Mouse (Mus musculus): ENCODE measurements around the gene Ins2. TPM values are rescaled to one million over a fixed set of nuclear protein-coding genes. Genes with fewer than 3 reads are reported as not detected.

Gene Ins2
- total and polyA plus RNA-seq, 3 experiments = not detected

DNA sequence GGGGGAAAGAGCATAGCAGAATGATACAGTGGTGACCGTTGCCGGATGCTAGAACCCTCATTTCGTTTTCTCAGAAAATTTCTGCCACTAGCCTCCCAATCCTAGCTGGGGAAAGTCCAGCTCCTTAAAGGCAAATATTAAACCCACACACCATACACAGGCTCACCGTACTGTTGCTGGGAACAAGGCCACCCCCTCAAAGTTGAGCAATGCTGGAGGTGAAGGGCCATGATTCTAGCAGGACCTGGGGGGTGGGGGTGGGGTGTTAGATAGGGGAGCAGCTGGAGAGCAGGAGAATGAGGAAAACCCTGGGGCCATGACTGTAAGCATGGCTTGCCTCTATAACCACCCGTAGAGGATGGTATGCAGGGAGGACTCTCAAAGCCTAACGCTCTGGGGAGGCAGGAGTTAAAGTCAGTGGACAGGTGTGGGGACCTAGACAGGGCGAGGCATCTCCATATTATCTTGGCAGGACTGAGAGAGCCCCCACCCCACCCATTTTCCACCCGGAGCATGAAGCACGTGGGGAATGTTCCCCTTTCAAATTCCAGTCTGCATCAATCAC is 78.6 kb downstream of the Ins2 start:
- H3K27me3 ChIP-seq (ENCODE audit: control insufficient read depth in 1 of 2, insufficient read depth in 2 of 2, low read length in 2 of 2) = no peaks in the 10 kb centered on the region
- H3K4me3 ChIP-seq (ENCODE audit: control insufficient read depth in 1 of 2, insufficient read depth in 1 of 2, low read depth in 2 of 2, low read length in 2 of 2) = no peak overlapping the region
- H3K9me3 ChIP-seq (replicated peaks; ENCODE audit: insufficient read depth, low read length) = no peaks in the 10 kb centered on the region
- H3K36me3 ChIP-seq (ENCODE audit: control insufficient read depth in 1 of 2, insufficient read depth in 2 of 2, low read length in 2 of 2) = no peaks in the 10 kb centered on the region
- no peak for TF ChIP-seq POLR2A (IDR thresholded peaks at IDR 0.05; ENCODE audit: control insufficient read depth in 1 of 2, insufficient read depth in 1 of 2, low read depth in 1 of 2, low read length in 2 of 2, poor library complexity in 1 of 2)
- no peak for TF ChIP-seq BHLHE40 (IDR thresholded peaks at IDR 0.05; ENCODE audit: borderline replicate concordance, low read depth, low read length)
- TF ChIP-seq GABPA (IDR thresholded peaks at IDR 0.05; ENCODE audit: low read depth, low read length) = no peak
- no peak for TF ChIP-seq SMC3 (IDR thresholded peaks at IDR 0.05; ENCODE audit: low read depth, low read length)
- TF ChIP-seq SIN3A (IDR thresholded peaks at IDR 0.05; ENCODE audit: low read length) = no peak
- no peak for TF ChIP-seq JUND (IDR thresholded peaks at IDR 0.05; ENCODE audit: low read depth, low read length)
- TF ChIP-seq NELFE (IDR thresholded peaks at IDR 0.05; ENCODE audit: low read depth, low read length) = no peak
- H3K27ac ChIP-seq (ENCODE audit: control insufficient read depth, low read depth, low read length) = no peak overlapping the region
- H3K4me1 ChIP-seq (ENCODE audit: control insufficient read depth in 1 of 2, insufficient read depth in 2 of 2, low read length in 2 of 2) = no peaks in the 10 kb centered on the region
- H3K9ac ChIP-seq (ENCODE audit: control insufficient read depth, low read depth, low read length, poor library complexity, severe bottlenecking) = no peak overlapping the region
- H3K79me2 ChIP-seq (ENCODE audit: control insufficient read depth, insufficient read depth, low read length, poor library complexity) = no peaks in the 10 kb centered on the region
- DNase-seq (ENCODE audit: low read depth, low spot score) = no peak

DNA sequence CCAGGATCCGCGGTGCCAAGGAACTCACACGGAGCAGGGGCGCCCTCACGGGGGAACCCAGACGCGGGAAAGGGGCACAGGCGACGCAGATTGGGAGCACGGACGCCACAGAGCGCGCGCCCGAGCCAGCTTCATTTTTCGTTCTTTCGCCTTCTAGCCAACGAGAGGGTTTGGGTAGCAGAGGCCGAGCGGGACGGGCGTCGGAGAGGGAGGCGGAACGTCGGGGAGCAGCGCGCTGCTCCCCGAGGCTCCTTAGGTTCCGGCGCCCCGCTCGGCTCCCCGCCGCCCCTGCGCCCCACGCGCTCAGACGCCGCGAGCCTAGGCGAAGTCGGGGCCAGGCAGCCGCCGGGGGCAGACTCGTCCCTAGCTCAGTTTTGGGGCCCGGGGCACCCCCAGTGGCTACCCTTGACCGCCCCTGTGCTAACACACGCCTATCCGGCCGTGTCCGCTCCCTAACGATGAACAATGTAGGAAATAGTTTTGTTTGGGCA is 79.2 kb downstream of the Ins2 start:
- H3K27ac ChIP-seq (ENCODE audit: control insufficient read depth, low read depth, low read length) = no peak overlapping the region
- no peaks in the 10 kb centered on the region for H3K27me3 ChIP-seq (ENCODE audit: control insufficient read depth in 1 of 2, insufficient read depth in 2 of 2, low read length in 2 of 2)
- no peak overlapping the region for H3K4me3 ChIP-seq (ENCODE audit: control insufficient read depth in 1 of 2, insufficient read depth in 1 of 2, low read depth in 2 of 2, low read length in 2 of 2)

DNA sequence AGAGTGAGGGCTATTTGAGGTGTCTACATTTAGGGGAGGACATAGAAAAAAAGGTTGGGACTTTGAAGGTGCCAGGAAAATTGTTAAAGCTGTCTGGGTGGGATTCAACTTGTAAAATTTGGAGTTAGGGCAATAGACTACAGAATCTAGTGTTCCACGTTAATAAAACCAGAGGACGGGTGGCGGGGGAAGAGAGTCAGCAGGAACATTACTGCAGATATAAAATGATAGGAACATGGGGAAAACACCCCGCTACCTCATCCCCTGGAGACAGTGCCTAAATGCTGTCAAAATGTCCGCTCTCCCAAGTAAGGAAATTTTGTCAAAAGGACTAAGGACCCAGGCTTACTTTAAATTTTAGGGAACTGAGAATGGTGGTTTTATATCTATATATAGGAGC is 80.0 kb downstream of the Ins2 start:
- no peak overlapping the region for H3K9ac ChIP-seq (ENCODE audit: control insufficient read depth, low read depth, low read length, poor library complexity, severe bottlenecking)
- H3K27ac ChIP-seq (ENCODE audit: control insufficient read depth, low read depth, low read length) = no peak overlapping the region
- H3K27me3 ChIP-seq (ENCODE audit: control insufficient read depth in 1 of 2, insufficient read depth in 2 of 2, low read length in 2 of 2) = no peaks in the 10 kb centered on the region
- no peak overlapping the region for H3K4me3 ChIP-seq (ENCODE audit: control insufficient read depth in 1 of 2, insufficient read depth in 1 of 2, low read depth in 2 of 2, low read length in 2 of 2)
- no peak for DNase-seq (ENCODE audit: low read depth, low spot score)
- no peaks in the 10 kb centered on the region for H3K4me1 ChIP-seq (ENCODE audit: control insufficient read depth in 1 of 2, insufficient read depth in 2 of 2, low read length in 2 of 2)
- no peaks in the 10 kb centered on the region for H3K36me3 ChIP-seq (ENCODE audit: control insufficient read depth in 1 of 2, insufficient read depth in 2 of 2, low read length in 2 of 2)
- TF ChIP-seq USF2 (IDR thresholded peaks at IDR 0.05; ENCODE audit: borderline replicate concordance in 1 of 2, insufficient read depth in 1 of 2, low read depth in 1 of 2, low read length in 2 of 2) (no peak), MAZ (IDR thresholded peaks at IDR 0.05; ENCODE audit: low read depth, low read length) (no peak), ZKSCAN1 (IDR thresholded peaks at IDR 0.05; ENCODE audit: low read depth, low read length) (no peak), CHD2 (IDR thresholded peaks at IDR 0.05; ENCODE audit: low read length) (no peak), TCF12 (IDR thresholded peaks at IDR 0.05; ENCODE audit: low read depth, low read length) (no peak), NRF1 (IDR thresholded peaks at IDR 0.05; ENCODE audit: insufficient read depth, low read depth, low read length, poor library complexity, severe bottlenecking) (no peak), TAL1 (IDR thresholded peaks at IDR 0.05; ENCODE audit: low read length) (no peak)
- no peaks in the 10 kb centered on the region for H3K79me2 ChIP-seq (ENCODE audit: control insufficient read depth, insufficient read depth, low read length, poor library complexity)
- no peaks in the 10 kb centered on the region for H3K9me3 ChIP-seq (replicated peaks; ENCODE audit: insufficient read depth, low read length)

More for the DNA sequence above, 79.2 kb downstream of the Ins2 start:
- DNase-seq (ENCODE audit: low read depth, low spot score) = no peak
- no peaks in the 10 kb centered on the region for H3K9me3 ChIP-seq (replicated peaks; ENCODE audit: insufficient read depth, low read length)
- H3K36me3 ChIP-seq (ENCODE audit: control insufficient read depth in 1 of 2, insufficient read depth in 2 of 2, low read length in 2 of 2) = no peaks in the 10 kb centered on the region
- H3K4me1 ChIP-seq (ENCODE audit: control insufficient read depth in 1 of 2, insufficient read depth in 2 of 2, low read length in 2 of 2) = no peaks in the 10 kb centered on the region
- no peaks in the 10 kb centered on the region for H3K79me2 ChIP-seq (ENCODE audit: control insufficient read depth, insufficient read depth, low read length, poor library complexity)
- TF ChIP-seq NELFE (IDR thresholded peaks at IDR 0.05; ENCODE audit: low read depth, low read length) (no peak), CHD2 (IDR thresholded peaks at IDR 0.05; ENCODE audit: low read length) (no peak)
- no peak overlapping the region for H3K9ac ChIP-seq (ENCODE audit: control insufficient read depth, low read depth, low read length, poor library complexity, severe bottlenecking)
